Mouse (Mus musculus): ENCODE data around the gene Dbil5. TPM values are rescaled to one million over a fixed set of nuclear protein-coding genes. Genes with fewer than 3 reads are reported as not detected.
"Not testable (repeated sequence)": the region's sequence is repeated elsewhere in the genome, so short reads cannot be mapped to it uniquely, and the experiment has no call there.

Gene Dbil5
- total RNA-seq (2021), result 1 to 10 TPM; 1.1 to 1.6 TPM

GRCm38 (mm10) chr11:76217390-76217800, at the start of gene Dbil5, which contains the start of gene Gemin4:
Dbil5 (plus strand) TSS chr11:76217608.
Gemin4 (minus strand) TSS chr11:76217664.
- DNase-seq (ENCODE audit: low spot score in 2 of 2), result peak; percentile 96 to 98
- intact Hi-C loops (cut with DNase I), result loop anchor here (1.0 kb wide), 1 partner anchor 38 kb away; the partner anchor contains the start of genes Fam57a and Vps53

- intact Hi-C loops (cut with DNase I), result loop anchor here (2.0 kb wide), 1 partner anchor 82 kb away; no protein-coding TSS in a partner anchor
- no peak for DNase-seq (ENCODE audit: low spot score in 2 of 2)
These were observed 48.4 kb upstream of the Dbil5 start for GRCm38 (mm10) chr11:76168976-76169375.

- intact Hi-C loops (cut with DNase I), result no loop called here
These were observed 47.2 kb upstream of the Dbil5 start for GRCm38 (mm10) chr11:76170207-76170606.

GRCm38 (mm10) chr11:76178726-76179494, 38.5 kb upstream of the Dbil5 start:
- DNase-seq (ENCODE audit: low spot score in 2 of 2), result peak; percentile 50 to 71
- intact Hi-C loops (cut with DNase I), result loop anchor here (1.0 to 2.0 kb wide), 2 partner anchors 38 to 64 kb away; partner anchors contain the start of genes Dbil5, Gemin4, Glod4 and Mrm3

More at GRCm38 (mm10) chr11:76170207-76170606, 47.2 kb upstream of the Dbil5 start:
- peak in 1 of 2 experiments; percentile 42 for DNase-seq (ENCODE audit: low spot score in 2 of 2)

- peak; percentile 90 to 93 for DNase-seq (ENCODE audit: low spot score in 2 of 2)
- intact Hi-C loops (cut with DNase I), result loop anchor here (1.0 to 2.0 kb wide), 2 partner anchors 38 to 63 kb away; partner anchors contain the start of genes Dbil5, Gemin4, Glod4 and Mrm3
These were observed 37.8 kb upstream of the Dbil5 start, which contains the start of the genes Vps53 and Fam57a for GRCm38 (mm10) chr11:76179495-76180145. Vps53 (minus strand) TSS chr11:76179647. Fam57a (plus strand) TSS chr11:76179671.

- intact Hi-C loops (cut with DNase I), result no loop called here
- DNase-seq (ENCODE audit: low spot score in 2 of 2), result no peak
These were observed 37.3 kb upstream of the Dbil5 start for GRCm38 (mm10) chr11:76180146-76180540.

- no peak for DNase-seq (ENCODE audit: low spot score in 2 of 2)
- intact Hi-C loops (cut with DNase I), result no loop called here
These were observed 33.7 kb upstream of the Dbil5 start for GRCm38 (mm10) chr11:76183745-76184144.

- no peak for DNase-seq (ENCODE audit: low spot score in 2 of 2)
- intact Hi-C loops (cut with DNase I), result no loop called here
These were observed 30.5 kb upstream of the Dbil5 start for GRCm38 (mm10) chr11:76186908-76187307.

GRCm38 (mm10) chr11:76196275-76196976, 21.0 kb upstream of the Dbil5 start:
- DNase-seq (ENCODE audit: low spot score in 2 of 2), result no peak
- intact Hi-C loops (cut with DNase I), result no loop called here

GRCm38 (mm10) chr11:76196977-76197469, 20.4 kb upstream of the Dbil5 start:
- DNase-seq (ENCODE audit: low spot score in 2 of 2), result no peak
- intact Hi-C loops (cut with DNase I), result no loop called here

- intact Hi-C loops (cut with DNase I), result no loop called here
- peak; percentile 85 to 87 for DNase-seq (ENCODE audit: low spot score in 2 of 2)
These were observed 15.4 kb upstream of the Dbil5 start for GRCm38 (mm10) chr11:76201761-76202674.

- intact Hi-C loops (cut with DNase I), result no loop called here
These were observed 10.6 kb upstream of the Dbil5 start for GRCm38 (mm10) chr11:76206793-76207192.

GRCm38 (mm10) chr11:76210228-76210985, 7.0 kb upstream of the Dbil5 start:
- DNase-seq (ENCODE audit: low spot score in 2 of 2), result peak in 1 of 2 experiments; percentile 32

More at GRCm38 (mm10) chr11:76206793-76207192, 10.6 kb upstream of the Dbil5 start:
- DNase-seq (ENCODE audit: low spot score in 2 of 2), result no peak

GRCm38 (mm10) chr11:76211595-76211994, 5.8 kb upstream of the Dbil5 start:
- intact Hi-C loops (cut with DNase I), result not testable (repeated sequence)

More at GRCm38 (mm10) chr11:76210228-76210985, 7.0 kb upstream of the Dbil5 start:
- intact Hi-C loops (cut with DNase I), result no loop called here

GRCm38 (mm10) chr11:76213841-76214240, 3.6 kb upstream of the Dbil5 start:
- intact Hi-C loops (cut with DNase I), result no loop called here
- DNase-seq (ENCODE audit: low spot score in 2 of 2), result no peak

More at GRCm38 (mm10) chr11:76211595-76211994, 5.8 kb upstream of the Dbil5 start:
- not testable (repeated sequence) for DNase-seq (ENCODE audit: low spot score in 2 of 2)

GRCm38 (mm10) chr11:76215011-76215410, 2.4 kb upstream of the Dbil5 start:
- DNase-seq (ENCODE audit: low spot score in 2 of 2), result no peak
- intact Hi-C loops (cut with DNase I), result no loop called here

- DNase-seq (ENCODE audit: low spot score in 2 of 2), result no peak
- intact Hi-C loops (cut with DNase I), result no loop called here
These were observed 1.3 kb upstream of the Dbil5 start for GRCm38 (mm10) chr11:76216049-76216540.
